Mouse (Mus musculus) stomach, postnatal 0 days (tissue): ENCODE measurements around the gene Il20. TPM values are rescaled to one million over a fixed set of nuclear protein-coding genes. Genes with fewer than 3 reads are reported as not detected.

Experiments used
- ATAC-seq: fragments of 200-750 bp; cut with Nextera tagmentation; 2 replicates; pipeline ENCODE4 v1.8.0; 2017; ENCODE audit not compliant: low FRiP score, low TSS enrichment
- DNase-seq: peaks from one replicate; pipeline ENCODE4 v3.0.0-alpha.2; 2016; ENCODE audit warnings: low spot score
- H3K27ac ChIP-seq: fragments of 300-500 bp; sonication (generic); replicated peaks from 2 replicates; pipeline ENCODE4 v1.5.1; 2014; ENCODE audit warnings: mild to moderate bottlenecking, control low read depth
- H3K27me3 ChIP-seq: fragments of 300-500 bp; sonication (generic); 2 replicates; pipeline ENCODE4 v1.6.1; 2014; ENCODE audit warnings: low read length; ENCODE audit not compliant: control insufficient read depth, insufficient read depth
- H3K36me3 ChIP-seq: fragments of 300-500 bp; sonication (generic); 2 replicates; pipeline ENCODE4 v1.6.1; 2014; ENCODE audit warnings: low read length, mixed read lengths; ENCODE audit not compliant: control insufficient read depth, insufficient read depth
- H3K4me1 ChIP-seq: fragments of 300-500 bp; sonication (generic); replicated peaks from 2 replicates; pipeline ENCODE4 v1.6.1; 2014; ENCODE audit warnings: antibody characterized with exemption; ENCODE audit not compliant: control insufficient read depth, insufficient read depth
- H3K4me2 ChIP-seq: fragments of 300-500 bp; sonication (generic); replicated peaks from 2 replicates; pipeline ENCODE4 v1.6.1; 2014; ENCODE audit warnings: low read depth, mild to moderate bottlenecking, control low read depth, moderate library complexity
- H3K4me3 ChIP-seq: fragments of 300-500 bp; sonication (generic); 2 replicates; pipeline ENCODE4 v1.5.1; 2014; ENCODE audit warnings: low read depth, low read length, control low read depth
- H3K9ac ChIP-seq: fragments of 300-500 bp; sonication (generic); 2 replicates; pipeline ENCODE4 v1.6.1; 2014; ENCODE audit warnings: mild to moderate bottlenecking, low read length, control low read depth, mixed read lengths
- H3K9me3 ChIP-seq: fragments of 300-500 bp; sonication (generic); 2 replicates; pipeline ENCODE4 v1.6.1; 2016; ENCODE audit warnings: low read length; ENCODE audit not compliant: control insufficient read depth
- CTCF ChIP-seq: IDR thresholded peaks from 2 replicates; pipeline ENCODE4 v1.5.1; 2016; ENCODE audit warnings: antibody characterized with exemption, low read depth, mild to moderate bottlenecking, moderate library complexity
- EP300 ChIP-seq: optimal IDR thresholded peaks from 2 replicates; pipeline ENCODE3; 2016; ENCODE audit warnings: antibody characterized with exemption
- WGBS: fragments of 180-500 bp; shearing (Covaris S2); extraction: QIAGEN DNeasy Blood & Tissue Kit; methylation state at CpG from one replicate; pipeline ENCODE4 v1.1.7; 2014; 5-methylcytosine and 5-hydroxymethylcytosine counted together
- polyA plus RNA-seq: library from polyadenylated mRNA; unstranded; fragments of >200 nt; fragmentation: Nextera tagmentation; extraction: Ambion mirVana; gene quantifications from 2 replicates; pipeline ENCODE4 v1.2.1, GENCODE M21; 2015

The Il20 gene
- polyA plus RNA-seq, 1 experiment from 2014 or later: not detected

DNA sequence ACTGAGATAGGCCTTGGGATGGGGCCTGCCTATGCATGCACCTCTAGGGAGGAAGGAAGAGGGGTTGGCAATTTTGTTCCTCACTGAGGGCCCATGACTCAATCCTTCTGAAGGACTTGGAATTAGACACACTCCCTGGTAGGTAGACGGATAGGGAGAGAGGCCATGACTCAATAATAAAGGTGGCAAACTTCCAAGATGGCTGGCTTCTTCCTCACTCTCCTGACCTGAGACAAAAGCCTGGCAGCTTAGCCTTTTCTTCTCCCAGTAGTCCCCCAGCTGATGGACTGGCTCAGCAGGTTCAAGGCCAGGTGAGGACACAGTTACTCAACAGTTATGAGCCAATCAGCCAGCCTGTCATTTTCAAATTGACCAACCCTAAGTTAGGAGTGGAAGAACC lies 18.8 kb downstream of the Il20 start:
- DNase-seq (no peak), ATAC-seq (peak; percentile 40; the same call in 1 of the 2 replicates)
- H3K36me3 ChIP-seq: no peaks in the 10 kb centered on the region
- no peaks in the 10 kb centered on the region for H3K27me3 ChIP-seq
- TF ChIP-seq CTCF (no peak), EP300 (no peak)
- no peaks in the 10 kb centered on the region for H3K4me1 ChIP-seq
- WGBS: 43% methylated on average over 1 of the region's 1 CpGs
- H3K27ac ChIP-seq: no peak overlapping the region
- no peak overlapping the region for H3K9ac ChIP-seq
- no peaks in the 10 kb centered on the region for H3K9me3 ChIP-seq
- H3K4me2 ChIP-seq: no peak overlapping the region
- no peak overlapping the region for H3K4me3 ChIP-seq

DNA sequence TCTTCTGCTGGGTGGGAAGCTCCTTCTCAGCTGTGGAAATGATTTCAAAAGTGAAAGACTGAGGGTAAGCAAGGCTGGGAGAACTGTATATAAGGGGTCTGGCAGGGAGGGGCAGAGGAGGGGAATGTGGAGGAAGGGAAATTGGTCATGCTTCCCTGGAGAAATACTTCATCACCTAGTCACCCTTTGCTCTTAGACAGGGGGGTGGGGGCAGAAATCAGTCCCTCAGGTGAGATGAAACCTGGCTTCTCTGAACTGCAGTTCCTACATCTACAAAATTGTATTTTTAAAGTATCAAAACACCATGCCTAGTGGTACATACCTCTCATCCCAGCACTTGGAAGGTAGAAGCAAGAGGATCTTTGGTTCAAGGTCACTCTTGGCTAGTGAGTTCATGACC lies 23.9 kb downstream of the Il20 start, which contains the start of gene Il24:
Il24 (minus strand) TSS at position 101 of the 400 bp plus-strand sequence.
- Histone ChIP-seq H3K4me2 (no peak within 1 kb of the TSS), H3K36me3 (no peaks in the 10 kb centered on the region), H3K9ac (no peak within 1 kb of the TSS), H3K4me1 (no peaks in the 10 kb centered on the region), H3K9me3 (no peaks in the 10 kb centered on the region), H3K27me3 (no peaks in the 10 kb centered on the region), H3K4me3 (no peak within 1 kb of the TSS), H3K27ac (no peak within 1 kb of the TSS)
- ATAC-seq (no peak), DNase-seq (no peak)
- TF ChIP-seq CTCF (no peak), EP300 (no peak)

DNA sequence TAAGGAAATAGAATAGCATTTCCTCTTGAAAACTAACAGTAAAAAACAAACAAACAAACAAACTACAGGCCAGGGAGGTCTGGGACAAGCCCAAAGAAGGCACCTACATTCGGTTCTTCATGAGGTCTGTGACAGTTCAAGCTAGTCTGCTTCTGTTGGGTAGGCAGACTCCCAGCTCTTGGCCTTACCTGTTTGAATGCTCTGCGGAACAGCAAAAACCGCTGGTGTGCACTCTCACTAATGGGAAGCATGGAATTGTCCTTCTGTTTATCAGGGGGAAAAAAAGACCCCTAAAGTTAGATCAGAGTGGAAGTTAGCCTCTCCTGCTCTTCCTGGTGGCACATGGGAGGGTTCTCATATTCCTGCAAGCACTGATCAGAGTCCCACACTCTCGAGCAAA lies 28.1 kb downstream of the Il20 start:
- Histone ChIP-seq H3K36me3 (no peaks in the 10 kb centered on the region), H3K27ac (no peak overlapping the region), H3K4me1 (peaks cover 2% of the 10 kb centered on the region; the same call in 1 of the 2 replicates), H3K27me3 (peaks cover under 1% of the 10 kb centered on the region; the same call in 1 of the 2 replicates), H3K4me2 (no peak overlapping the region), H3K9me3 (no peaks in the 10 kb centered on the region), H3K9ac (no peak overlapping the region), H3K4me3 (no peak overlapping the region)
- ATAC-seq (no peak), DNase-seq (no peak)
- no peak for TF ChIP-seq CTCF
- TF ChIP-seq EP300: no peak
- 89% methylated on average over 4 of the region's 4 CpGs for WGBS

DNA sequence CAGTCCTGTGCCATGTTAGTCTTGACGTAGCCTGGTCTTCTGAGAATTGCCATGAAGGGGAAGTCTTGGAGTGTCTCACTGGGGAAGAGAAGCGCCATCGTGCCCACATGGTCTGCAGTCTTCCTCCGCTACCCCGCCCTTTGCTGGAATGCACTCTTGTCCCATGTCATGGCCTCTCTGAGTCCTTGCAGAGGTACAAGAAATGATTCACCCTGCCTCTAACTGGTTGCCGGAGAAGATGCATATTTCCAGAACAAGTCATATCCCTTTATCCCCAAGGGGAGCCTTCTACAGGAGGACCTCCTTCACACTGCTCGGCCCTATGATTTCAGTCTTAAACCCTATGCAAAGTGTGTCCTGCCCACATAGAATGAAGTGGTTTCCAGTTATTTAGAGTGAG lies 31.3 kb downstream of the Il20 start:
- Histone ChIP-seq H3K27ac (no peak overlapping the region), H3K4me2 (no peak overlapping the region), H3K9me3 (no peaks in the 10 kb centered on the region), H3K9ac (no peak overlapping the region), H3K4me3 (no peak overlapping the region), H3K4me1 (peaks cover 4% of the 10 kb centered on the region; the same call in 1 of the 2 replicates), H3K27me3 (peaks cover 7% of the 10 kb centered on the region; the same call in 1 of the 2 replicates), H3K36me3 (no peaks in the 10 kb centered on the region)
- TF ChIP-seq EP300: no peak
- TF ChIP-seq CTCF: no peak
- ATAC-seq (no peak), DNase-seq (no peak)
- WGBS: 77% methylated on average over 7 of the region's 7 CpGs

DNA sequence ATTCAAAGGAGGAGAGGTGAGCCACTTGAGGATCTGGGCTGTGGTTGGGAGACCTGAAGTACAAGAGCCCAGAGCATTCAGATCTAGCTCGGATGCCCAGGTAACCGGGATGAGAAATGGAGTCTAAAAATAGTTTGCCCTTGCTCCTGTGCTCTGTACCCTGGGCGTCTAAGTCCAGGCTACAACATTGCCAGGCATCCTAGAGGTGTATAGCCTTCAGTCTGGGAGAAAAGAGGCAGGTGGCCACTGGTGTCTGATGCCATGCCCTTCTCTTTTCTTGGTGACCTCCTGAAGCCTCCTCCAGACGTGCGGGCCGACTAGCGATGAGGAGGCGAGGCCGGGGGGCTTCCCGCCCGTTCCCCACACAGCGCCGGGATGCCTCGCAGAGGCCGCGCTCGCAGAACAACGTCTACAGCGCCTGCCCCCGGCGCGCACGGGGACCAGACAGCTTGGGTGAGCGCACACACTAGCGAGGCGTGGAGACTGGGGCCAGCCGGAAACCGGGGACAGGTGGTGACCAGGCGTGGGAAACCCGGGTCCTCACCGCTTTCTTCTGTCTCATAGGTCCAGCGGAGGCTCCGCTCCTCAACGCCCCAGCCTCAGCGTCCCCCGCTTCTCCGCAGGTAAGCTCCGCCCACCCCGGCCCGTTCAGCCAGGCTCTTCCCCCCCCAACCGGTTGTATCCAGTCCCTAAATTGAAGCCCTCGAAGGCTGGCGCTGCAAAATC lies 33.2 kb downstream of the Il20 start:
- DNase-seq (peak; percentile 38), ATAC-seq (peak; percentile 38; the same call in 1 of the 2 replicates)
- 3% methylated on average over 43 of the region's 43 CpGs for WGBS
- TF ChIP-seq CTCF (no peak; the same call in 1 of the 2 replicates), EP300 (no peak)
- H3K27me3 ChIP-seq: peaks cover 7% of the 10 kb centered on the region; the same call in 1 of the 2 replicates
- no peak overlapping the region for H3K27ac ChIP-seq
- H3K9me3 ChIP-seq: no peaks in the 10 kb centered on the region
- no peak overlapping the region for H3K9ac ChIP-seq
- no peaks in the 10 kb centered on the region for H3K36me3 ChIP-seq
- peaks cover 4% of the 10 kb centered on the region; the same call in 1 of the 2 replicates for H3K4me1 ChIP-seq
- peak overlapping the region; percentile 64 for H3K4me2 ChIP-seq
- peak overlapping the region; percentile 38 for H3K4me3 ChIP-seq

DNA sequence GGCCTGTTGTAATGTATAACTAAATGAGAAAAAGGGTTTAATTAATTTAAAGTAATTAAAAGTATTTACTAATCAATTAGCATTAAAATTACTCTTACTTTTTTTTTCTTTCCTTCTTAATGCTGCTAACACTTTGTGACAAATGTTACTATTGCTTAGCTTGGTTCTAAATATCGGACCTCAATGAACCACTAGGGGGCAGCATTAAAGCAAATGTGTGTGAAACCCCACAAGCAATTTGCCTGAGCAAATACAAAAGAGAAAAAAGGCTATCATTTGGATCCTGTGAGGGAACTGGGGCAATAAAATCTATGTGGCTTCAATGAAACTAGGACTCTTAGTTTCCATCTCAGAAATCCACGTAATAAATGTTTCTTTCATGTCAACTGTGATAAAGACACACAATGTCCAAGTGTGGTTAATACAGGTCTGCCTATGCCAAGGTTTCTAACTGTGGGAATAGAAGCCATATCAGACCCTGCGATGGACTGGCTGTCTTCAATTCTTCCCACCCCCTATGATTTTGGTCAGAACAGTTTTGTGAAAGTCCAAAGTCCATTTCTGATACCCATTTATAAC lies 34.2 kb downstream of the Il20 start:
- Histone ChIP-seq H3K9ac (no peak overlapping the region), H3K27ac (no peak overlapping the region), H3K27me3 (peaks cover 7% of the 10 kb centered on the region; the same call in 1 of the 2 replicates), H3K4me3 (no peak overlapping the region), H3K36me3 (no peaks in the 10 kb centered on the region), H3K4me2 (no peak overlapping the region), H3K9me3 (no peaks in the 10 kb centered on the region), H3K4me1 (peaks cover 4% of the 10 kb centered on the region; the same call in 1 of the 2 replicates)
- no peak for ATAC-seq
- DNase-seq: no peak
- TF ChIP-seq EP300 (no peak), CTCF (peak; percentile 89)
- 27% methylated on average over 3 of the region's 3 CpGs for WGBS
